Mouse (Mus musculus): ENCODE measurements at regions not wholly inside any gene's neighbourhood (a gene's known extent, or its start where the extent isn't known, plus 50 kb on each side); places are given as distances from the start of the nearest gene placed in this dataset.

GRCm38 (mm10) chr4:125399376-125400112 lies 91.0 kb upstream of the Grik3 start:
- H3K27me3 ChIP-seq = peaks cover 20% of the 10 kb centered on the region; the same call in 1 of the 2 replicates
- H3K9ac ChIP-seq = no peak overlapping the region
- no peak overlapping the region for H3K4me2 ChIP-seq
- H3K27ac ChIP-seq = no peak overlapping the region
- H3K4me3 ChIP-seq = no peak overlapping the region
- ATAC-seq (ENCODE audit: insufficient number of reproducible peaks, low FRiP score, low TSS enrichment, low read depth) = no peak
- 0 out of 2 replicates have a peak, but pooled peaks cover 3% of the 10 kb centered on the region for H3K4me1 ChIP-seq
- no peaks in the 10 kb centered on the region for H3K9me3 ChIP-seq
- H3K36me3 ChIP-seq = no peaks in the 10 kb centered on the region
- WGBS = 79% methylated on average over 13 of the region's 13 CpGs

GRCm38 (mm10) chr4:125397007-125397461 lies 93.5 kb upstream of the Grik3 start:
- WGBS = 62% methylated on average over 12 of the region's 12 CpGs
- no peak for ATAC-seq (ENCODE audit: insufficient number of reproducible peaks, low FRiP score, low TSS enrichment, low read depth)
- no peak overlapping the region for H3K27ac ChIP-seq
- no peak overlapping the region for H3K4me2 ChIP-seq
- 0 out of 2 replicates have a peak, but pooled peaks cover 3% of the 10 kb centered on the region for H3K4me1 ChIP-seq
- H3K9ac ChIP-seq = no peak overlapping the region
- H3K9me3 ChIP-seq = no peaks in the 10 kb centered on the region
- H3K4me3 ChIP-seq = no peak overlapping the region
- no peaks in the 10 kb centered on the region for H3K36me3 ChIP-seq
- H3K27me3 ChIP-seq = peaks cover 17% of the 10 kb centered on the region; the same call in 1 of the 2 replicates

GRCm38 (mm10) chr4:125391269-125391668 lies 99.2 kb upstream of the Grik3 start:
- Histone ChIP-seq H3K4me3 (no peak overlapping the region), H3K9ac (no peak overlapping the region), H3K36me3 (no peaks in the 10 kb centered on the region), H3K9me3 (no peaks in the 10 kb centered on the region), H3K4me2 (no peak overlapping the region), H3K27ac (no peak overlapping the region), H3K27me3 (peaks cover 14% of the 10 kb centered on the region), H3K4me1 (no peaks in the 10 kb centered on the region)
- 56% methylated on average over 6 of the region's 6 CpGs for WGBS
- no peak for ATAC-seq (ENCODE audit: insufficient number of reproducible peaks, low FRiP score, low TSS enrichment, low read depth)

DNA sequence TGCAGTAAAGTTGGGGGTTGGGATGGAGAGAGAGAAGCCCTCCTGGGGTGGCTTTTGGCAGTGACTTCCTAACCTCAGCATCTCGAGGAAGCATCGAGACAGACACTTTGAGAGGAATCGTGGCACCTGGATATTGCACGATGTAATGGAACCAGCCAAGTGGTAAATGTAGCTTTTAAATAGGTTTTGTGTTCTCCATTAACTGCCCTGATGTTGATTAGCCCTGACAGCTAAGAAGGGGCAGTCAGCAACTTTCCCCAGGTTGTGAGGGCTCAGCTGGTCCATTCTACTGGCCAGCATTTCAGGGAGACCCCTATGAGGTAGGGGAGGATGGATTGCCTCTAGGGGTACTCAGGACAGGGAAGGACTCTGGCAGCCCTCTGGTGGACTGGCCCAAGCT lies 104.7 kb upstream of the Grik3 start:
- no peak overlapping the region for H3K4me3 ChIP-seq
- H3K27me3 ChIP-seq = 0 out of 2 replicates have a peak, but pooled peaks cover 4% of the 10 kb centered on the region
- no peak overlapping the region for H3K4me2 ChIP-seq
- H3K4me1 ChIP-seq = no peaks in the 10 kb centered on the region
- H3K9me3 ChIP-seq = no peaks in the 10 kb centered on the region
- no peak for ATAC-seq (ENCODE audit: insufficient number of reproducible peaks, low FRiP score, low TSS enrichment, low read depth)
- H3K27ac ChIP-seq = no peak overlapping the region
- no peak overlapping the region for H3K9ac ChIP-seq
- WGBS = 67% methylated on average over 4 of the region's 4 CpGs
- H3K36me3 ChIP-seq = no peaks in the 10 kb centered on the region

DNA sequence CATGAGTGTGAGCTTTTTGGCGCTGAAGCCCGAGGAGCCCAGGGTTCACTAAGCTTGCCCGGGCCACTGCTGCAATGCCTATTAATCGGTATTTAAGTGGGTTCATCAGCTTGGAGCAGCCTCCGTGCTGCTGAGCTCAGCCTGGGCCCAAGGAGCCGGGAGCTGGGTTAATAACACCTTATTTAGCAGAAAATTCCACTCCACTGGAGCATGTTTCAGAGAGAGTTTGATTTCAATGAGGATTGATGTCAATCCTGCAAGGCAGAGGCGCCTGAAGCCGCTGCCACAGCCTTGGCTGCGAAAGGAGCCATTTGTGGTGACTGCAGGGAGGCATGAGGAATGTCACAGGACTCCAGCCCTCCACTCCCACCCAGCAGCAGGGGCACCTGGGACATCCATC lies 126.5 kb upstream of the Grik3 start:
- H3K4me1 ChIP-seq = no peaks in the 10 kb centered on the region
- no peaks in the 10 kb centered on the region for H3K36me3 ChIP-seq
- H3K9ac ChIP-seq = no peak overlapping the region
- no peak overlapping the region for H3K4me3 ChIP-seq
- no peak for ATAC-seq (ENCODE audit: insufficient number of reproducible peaks, low FRiP score, low TSS enrichment, low read depth)
- no peak overlapping the region for H3K27ac ChIP-seq
- WGBS = 61% methylated on average over 9 of the region's 9 CpGs
- H3K27me3 ChIP-seq = 0 out of 2 replicates have a peak, but pooled peaks cover 8% of the 10 kb centered on the region
- H3K9me3 ChIP-seq = no peaks in the 10 kb centered on the region
- no peak overlapping the region for H3K4me2 ChIP-seq

DNA sequence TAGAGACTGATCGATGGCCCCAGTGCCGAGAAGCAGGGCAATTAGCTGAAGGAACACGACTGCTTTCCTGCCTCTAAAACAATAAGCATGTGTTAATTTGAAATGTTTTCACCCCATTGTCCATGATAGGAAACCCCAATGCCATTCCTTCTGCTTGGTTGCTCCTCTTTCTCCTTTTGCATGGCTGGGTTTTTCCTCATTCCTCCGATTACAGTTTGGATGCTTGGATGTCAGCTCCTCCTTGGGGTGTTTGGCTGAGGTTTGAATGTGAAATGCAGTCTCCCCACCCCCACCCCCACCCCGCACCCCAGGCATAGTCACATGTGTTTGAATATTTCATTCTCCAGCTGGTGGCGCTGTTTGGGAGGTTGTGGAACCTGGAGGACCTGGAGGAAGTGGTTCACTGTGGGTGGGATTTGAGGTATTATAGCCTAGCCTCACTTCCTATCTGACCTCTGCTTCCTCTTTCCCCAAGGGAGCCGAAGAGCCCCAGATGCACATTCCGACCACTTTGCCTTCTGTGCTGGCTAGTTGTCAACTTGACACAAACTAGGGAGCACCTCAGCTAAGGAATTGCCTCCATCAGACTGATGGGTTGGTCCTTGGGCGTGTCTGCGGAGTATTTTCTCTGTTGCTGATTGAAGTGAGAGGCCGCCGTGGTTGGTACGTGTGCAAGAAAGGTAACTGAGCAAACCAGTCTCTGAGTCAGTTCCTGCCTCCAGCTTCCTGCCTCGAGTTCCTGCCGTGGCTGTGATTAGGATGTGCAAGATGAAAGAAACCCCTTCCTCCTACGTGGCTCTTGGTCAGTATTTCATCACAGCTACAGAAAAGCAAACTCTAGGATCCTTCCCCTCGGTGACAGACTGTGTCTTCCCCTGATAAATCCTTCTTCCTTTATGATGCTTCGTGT lies 128.6 kb upstream of the Grik3 start:
- Histone ChIP-seq H3K4me3 (no peak overlapping the region), H3K9me3 (no peaks in the 10 kb centered on the region), H3K4me2 (no peak overlapping the region), H3K4me1 (no peaks in the 10 kb centered on the region), H3K27ac (no peak overlapping the region), H3K27me3 (0 out of 2 replicates have a peak, but pooled peaks cover 10% of the 10 kb centered on the region), H3K36me3 (no peaks in the 10 kb centered on the region), H3K9ac (no peak overlapping the region)
- WGBS = 68% methylated on average over 18 of the region's 18 CpGs
- no peak for ATAC-seq (ENCODE audit: insufficient number of reproducible peaks, low FRiP score, low TSS enrichment, low read depth)

- H3K4me2 ChIP-seq = no peak overlapping the region
- no peak for ATAC-seq (ENCODE audit: insufficient number of reproducible peaks, low FRiP score, low TSS enrichment, low read depth)
- 92% methylated on average over 2 of the region's 2 CpGs for WGBS
- H3K9ac ChIP-seq = no peak overlapping the region
- no peaks in the 10 kb centered on the region for H3K9me3 ChIP-seq
- H3K27ac ChIP-seq = no peak overlapping the region
- H3K4me3 ChIP-seq = no peak overlapping the region
- peaks cover 10% of the 10 kb centered on the region; the same call in 1 of the 2 replicates for H3K27me3 ChIP-seq
- H3K36me3 ChIP-seq = no peaks in the 10 kb centered on the region
- no peaks in the 10 kb centered on the region for H3K4me1 ChIP-seq
Measured at GRCm38 (mm10) chr4:125358356-125358755, 132.1 kb upstream of the Grik3 start.

GRCm38 (mm10) chr4:125356441-125356840 lies 134.1 kb upstream of the Grik3 start:
- peaks cover 10% of the 10 kb centered on the region; the same call in 1 of the 2 replicates for H3K27me3 ChIP-seq
- WGBS = 20% methylated on average over 8 of the region's 8 CpGs
- no peak overlapping the region for H3K27ac ChIP-seq
- no peak overlapping the region for H3K4me3 ChIP-seq
- no peak overlapping the region for H3K4me2 ChIP-seq
- no peaks in the 10 kb centered on the region for H3K36me3 ChIP-seq
- ATAC-seq (ENCODE audit: insufficient number of reproducible peaks, low FRiP score, low TSS enrichment, low read depth) = no peak
- H3K9ac ChIP-seq = no peak overlapping the region
- H3K9me3 ChIP-seq = no peaks in the 10 kb centered on the region
- H3K4me1 ChIP-seq = no peaks in the 10 kb centered on the region

- WGBS = 55% methylated on average over 3 of the region's 3 CpGs
- no peak overlapping the region for H3K4me2 ChIP-seq
- no peaks in the 10 kb centered on the region for H3K36me3 ChIP-seq
- H3K4me3 ChIP-seq = no peak overlapping the region
- no peak overlapping the region for H3K9ac ChIP-seq
- no peak for ATAC-seq (ENCODE audit: insufficient number of reproducible peaks, low FRiP score, low TSS enrichment, low read depth)
- H3K9me3 ChIP-seq = no peaks in the 10 kb centered on the region
- no peak overlapping the region for H3K27ac ChIP-seq
- no peaks in the 10 kb centered on the region for H3K4me1 ChIP-seq
- H3K27me3 ChIP-seq = peaks cover 8% of the 10 kb centered on the region; the same call in 1 of the 2 replicates
Measured at GRCm38 (mm10) chr4:125354742-125355141, 135.8 kb upstream of the Grik3 start.

DNA sequence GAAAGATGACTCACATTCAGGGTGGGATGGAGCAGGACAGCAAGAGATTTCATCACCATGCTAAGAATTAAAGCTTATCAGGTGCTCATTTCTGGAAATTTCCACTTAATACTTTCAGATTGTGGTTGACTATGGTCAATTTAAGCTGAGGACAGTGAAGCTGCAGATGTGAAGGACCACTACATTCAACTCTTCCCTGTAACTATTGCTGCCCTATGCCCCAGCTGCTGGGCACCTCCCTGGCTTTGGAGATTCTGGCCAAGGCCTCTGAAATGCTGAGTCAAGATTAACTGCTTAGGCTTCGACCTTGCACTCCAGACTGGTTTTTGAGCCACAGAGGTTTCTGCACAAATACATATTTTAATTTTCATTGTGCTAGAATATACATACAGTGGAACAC lies 140.4 kb upstream of the Grik3 start:
- WGBS = 64% methylated on average over 1 of the region's 1 CpGs
- no peaks in the 10 kb centered on the region for H3K36me3 ChIP-seq
- no peaks in the 10 kb centered on the region for H3K4me1 ChIP-seq
- no peak overlapping the region for H3K4me3 ChIP-seq
- ATAC-seq (ENCODE audit: insufficient number of reproducible peaks, low FRiP score, low TSS enrichment, low read depth) = no peak
- H3K9me3 ChIP-seq = no peaks in the 10 kb centered on the region
- H3K9ac ChIP-seq = no peak overlapping the region
- H3K27me3 ChIP-seq = no peaks in the 10 kb centered on the region
- no peak overlapping the region for H3K4me2 ChIP-seq
- no peak overlapping the region for H3K27ac ChIP-seq

- no peak overlapping the region for H3K4me2 ChIP-seq
- H3K4me3 ChIP-seq = no peak overlapping the region
- H3K9ac ChIP-seq = no peak overlapping the region
- no peaks in the 10 kb centered on the region for H3K27me3 ChIP-seq
- no peak overlapping the region for H3K27ac ChIP-seq
- no peaks in the 10 kb centered on the region for H3K4me1 ChIP-seq
- 66% methylated on average over 2 of the region's 2 CpGs for WGBS
- no peaks in the 10 kb centered on the region for H3K36me3 ChIP-seq
- no peaks in the 10 kb centered on the region; the same call in 1 of the 2 replicates for H3K9me3 ChIP-seq
- no peak for ATAC-seq (ENCODE audit: insufficient number of reproducible peaks, low FRiP score, low TSS enrichment, low read depth)
Measured at GRCm38 (mm10) chr4:125339056-125339455, 151.4 kb upstream of the Grik3 start.

GRCm38 (mm10) chr4:125328806-125329205 lies 161.7 kb upstream of the Grik3 start:
- 28% methylated on average over 3 of the region's 3 CpGs for WGBS
- Histone ChIP-seq H3K4me1 (no peaks in the 10 kb centered on the region), H3K9me3 (no peaks in the 10 kb centered on the region), H3K27me3 (no peaks in the 10 kb centered on the region), H3K36me3 (no peaks in the 10 kb centered on the region), H3K4me2 (no peak overlapping the region), H3K27ac (no peak overlapping the region), H3K9ac (no peak overlapping the region), H3K4me3 (no peak overlapping the region)
- no peak for ATAC-seq (ENCODE audit: insufficient number of reproducible peaks, low FRiP score, low TSS enrichment, low read depth)
